Mouse (Mus musculus): ENCODE measurements around the gene Cdh13.
A peak's percentile ranks its signal among the peaks of the same experiment; 100 is the strongest.

DNA sequence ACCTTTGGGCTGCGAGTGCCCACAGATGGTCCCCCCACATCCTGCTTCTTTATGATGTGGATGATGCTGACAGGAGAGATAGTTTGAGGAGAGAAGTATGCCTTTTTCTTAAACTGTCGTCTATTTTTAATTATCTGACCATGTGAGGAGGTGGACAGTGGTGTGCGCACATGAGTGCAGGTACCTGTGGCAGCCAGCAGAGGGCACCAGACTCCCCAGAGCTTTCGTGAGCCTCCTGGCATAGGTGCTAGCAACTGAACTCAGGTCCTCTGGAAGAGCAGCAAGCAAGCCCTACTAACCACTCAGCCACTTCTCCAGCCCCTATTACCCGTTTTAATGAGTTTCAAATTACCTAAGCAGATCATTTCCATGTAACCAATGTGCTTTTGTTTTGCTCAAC is 1016.8 kb downstream of the Cdh13 start:
- TF ChIP-seq POLR2A (IDR thresholded peaks at IDR 0.05; ENCODE audit: control insufficient read depth, low read depth, low read length) = no peak
- TF ChIP-seq CTCF (IDR thresholded peaks at IDR 0.05; ENCODE audit: control insufficient read depth, insufficient read depth, insufficient replicate concordance, low read depth, low read length) = peak; percentile 87; the same call in 1 of the 2 replicates
